Mouse (Mus musculus) adrenal gland, adult 8-10 months (tissue): Measurements from ENCODE around the gene Gpatch1. TPM values are rescaled to one million over a fixed set of nuclear protein-coding genes. Genes with fewer than 3 reads are reported as not detected.
"Not testable (repeated sequence)": the region's sequence is repeated elsewhere in the genome, so short reads cannot be mapped to it uniquely, and the experiment has no call there.

Experiments used
- DNase-seq: peaks from one replicate; pipeline ENCODE4 v3.0.0; 2022
- total RNA-seq, 4 experiments: library from RNA; stranded (reverse); gene quantifications; 2 replicates each; pipeline ENCODE4 v1.2.4; 2022

Gene Gpatch1
- total RNA-seq, 4 experiments from 2014 or later = 17.8 to 22.9 (median 18.9) TPM

DNA sequence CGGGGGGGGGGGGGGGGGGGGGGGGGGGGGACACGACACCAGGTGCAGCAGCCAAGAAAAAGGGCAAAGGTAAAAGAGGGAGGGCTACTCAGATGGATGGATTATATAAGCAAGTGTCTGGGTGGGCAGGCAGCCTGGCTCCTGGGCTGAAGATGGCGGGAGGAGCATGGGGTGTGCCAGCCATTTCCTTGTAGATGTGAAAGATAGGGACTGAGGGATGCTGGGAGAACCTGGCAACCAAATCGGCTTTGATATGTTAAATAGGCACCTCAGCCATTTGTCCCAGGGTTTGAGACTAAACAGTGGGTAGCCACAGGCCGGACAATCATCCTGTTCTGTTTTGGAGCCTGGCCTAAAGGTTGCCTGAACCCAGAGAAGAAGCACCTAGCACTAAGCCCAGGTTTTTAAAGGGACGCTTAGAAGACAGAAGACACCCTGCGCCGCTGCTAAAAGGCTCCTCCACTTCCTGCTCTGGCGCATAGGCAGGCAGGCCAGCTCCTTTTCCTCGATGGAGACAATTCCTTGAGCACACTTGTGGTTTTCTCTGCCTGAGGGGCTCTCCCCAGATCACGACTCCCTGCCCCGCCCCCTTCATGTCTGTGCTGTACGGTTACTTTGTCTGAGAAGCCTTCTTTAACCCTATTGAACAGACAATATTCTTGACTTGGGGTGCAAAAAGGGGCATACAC lies 4.6 kb upstream of the Gpatch1 start:
- no peak for DNase-seq

DNA sequence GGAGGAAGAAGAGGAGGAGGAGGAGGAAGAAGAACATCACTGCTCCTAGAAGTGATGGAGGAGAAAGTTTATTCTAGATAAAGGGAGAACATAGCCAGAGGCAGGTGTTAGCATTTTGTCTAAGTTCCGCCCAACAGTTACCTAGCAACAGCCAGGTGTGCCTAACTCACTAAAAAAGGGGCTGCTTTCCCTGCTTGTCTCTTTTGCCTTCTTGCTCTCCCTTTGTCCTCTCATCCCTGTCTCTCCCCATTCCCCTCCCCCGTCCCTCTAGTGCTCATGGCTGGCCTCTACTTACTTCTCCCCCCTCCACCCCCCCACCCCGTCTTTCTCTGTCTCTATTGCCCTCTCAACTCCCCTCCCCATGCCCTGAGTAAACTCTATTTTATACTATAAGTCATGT lies 3.9 kb upstream of the Gpatch1 start:
- DNase-seq = no peak

DNA sequence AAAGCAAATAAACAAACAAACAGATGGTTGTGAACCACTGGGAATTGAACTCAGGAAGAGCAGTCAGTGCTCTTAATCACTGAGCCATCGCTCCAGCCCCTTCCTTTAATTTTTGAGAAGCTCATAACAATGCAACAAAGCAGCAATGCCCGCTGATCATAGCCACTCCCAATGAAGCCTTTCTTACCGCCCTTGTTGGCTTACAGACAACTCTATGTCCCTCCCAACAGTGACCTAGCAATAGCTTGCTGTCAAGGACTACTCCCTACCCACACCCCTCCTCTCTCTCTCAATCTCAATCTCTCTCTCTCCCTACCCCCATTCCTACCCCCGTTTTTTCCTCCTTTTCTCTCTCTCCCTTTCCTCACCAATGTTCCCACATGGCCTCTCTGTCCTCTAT lies 1.5 kb upstream of the Gpatch1 start:
- DNase-seq = peak; percentile 42

DNA sequence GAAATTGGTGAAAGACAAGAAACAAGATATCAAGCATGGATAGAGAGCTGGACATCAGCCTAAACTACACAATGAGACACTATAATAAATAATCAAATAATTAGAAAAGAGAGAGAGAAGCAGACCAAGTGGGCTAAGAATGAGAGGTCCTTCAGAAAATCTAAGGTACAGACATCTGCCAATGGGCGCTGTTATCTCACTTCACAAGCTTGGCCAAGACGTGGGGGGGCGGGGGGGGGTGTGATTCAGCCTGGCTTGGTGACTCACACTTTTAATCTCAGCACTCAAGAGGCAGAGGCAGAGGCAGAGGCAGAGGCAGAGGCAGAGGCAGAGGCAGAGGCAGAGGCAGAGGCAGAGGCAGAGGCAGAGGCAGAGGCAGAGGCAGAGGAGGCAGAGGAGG lies 981 bp upstream of the Gpatch1 start:
- not testable (repeated sequence) for DNase-seq

DNA sequence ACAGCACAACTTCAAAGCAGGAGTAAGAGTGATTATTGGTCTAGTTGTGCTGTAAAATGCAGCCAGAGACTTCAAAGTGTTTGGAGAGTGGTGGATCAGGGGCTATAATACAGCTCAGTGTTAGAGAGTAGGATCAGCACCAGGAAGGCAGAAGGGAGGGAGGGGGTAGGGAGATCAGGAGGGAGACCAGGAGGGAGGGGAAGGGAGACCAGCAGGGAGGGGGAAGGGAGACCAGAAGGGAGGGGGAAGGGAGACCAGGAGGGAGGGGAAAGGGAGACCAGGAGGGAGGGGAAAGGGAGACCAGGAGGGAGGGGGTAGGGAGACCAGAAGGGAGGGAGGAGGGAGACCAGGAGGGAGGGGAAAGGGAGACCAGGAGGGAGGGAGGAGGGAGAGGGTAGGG lies 4.1 kb downstream of the Gpatch1 start:
- DNase-seq = no peak

DNA sequence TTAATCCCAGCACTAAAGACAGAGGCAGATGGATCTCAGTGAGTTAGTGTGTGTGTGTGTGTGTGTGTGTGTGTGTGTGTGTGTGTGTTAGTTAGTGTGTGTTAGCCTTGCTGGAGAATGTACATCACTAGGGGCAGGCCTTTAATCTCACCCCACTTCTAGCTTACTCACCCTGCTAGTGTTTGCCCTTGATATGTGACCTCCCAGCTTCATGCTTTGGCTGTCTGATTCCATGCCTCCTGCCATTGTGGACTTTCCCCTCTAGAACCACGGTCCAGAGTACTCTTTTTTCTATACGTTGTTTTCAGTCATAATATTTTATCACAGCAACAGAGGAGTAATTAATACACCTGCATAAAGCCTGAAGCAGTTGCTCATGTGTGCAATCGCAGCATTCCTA lies 7.0 kb downstream of the Gpatch1 start:
- no peak for DNase-seq

DNA sequence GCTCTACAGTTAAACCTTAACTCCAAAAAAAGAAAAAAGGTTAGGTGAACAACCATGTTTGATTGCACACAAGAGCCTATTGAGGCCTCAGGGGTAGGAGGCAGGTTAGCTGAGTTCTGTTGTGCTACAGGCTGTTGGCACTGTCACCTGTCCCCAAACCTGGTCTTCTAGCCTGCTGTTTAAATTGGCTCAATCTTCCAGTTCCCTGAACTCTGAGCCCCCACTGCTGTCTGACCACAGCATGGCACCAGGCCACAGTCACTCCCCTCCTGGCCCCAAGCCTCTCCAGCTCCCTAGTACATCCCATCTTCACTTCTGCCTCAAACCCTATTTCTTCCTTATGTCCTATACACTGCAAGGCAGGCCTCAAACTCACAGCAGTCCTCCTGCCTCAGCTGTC lies 17.4 kb downstream of the Gpatch1 start:
- DNase-seq = no peak

DNA sequence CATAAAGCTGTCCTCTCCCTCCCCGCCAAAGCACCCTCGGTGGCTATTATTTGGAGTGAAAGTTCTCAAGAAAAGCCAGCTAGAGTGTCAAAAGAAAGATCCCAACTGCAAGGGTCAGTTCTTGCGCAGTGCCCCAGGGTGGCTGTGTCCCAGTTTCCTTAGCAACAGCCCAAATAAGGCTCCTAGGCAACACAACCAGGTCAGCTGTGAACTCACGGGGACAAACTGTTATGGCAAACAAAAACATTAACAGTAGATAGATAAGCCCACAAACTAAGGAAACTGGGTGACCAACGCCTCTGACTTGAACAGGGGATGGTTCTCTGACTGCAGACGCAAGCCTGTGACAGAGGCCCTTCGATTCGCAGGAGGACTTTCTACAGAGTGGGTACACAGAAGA lies 18.6 kb downstream of the Gpatch1 start:
- DNase-seq = no peak

DNA sequence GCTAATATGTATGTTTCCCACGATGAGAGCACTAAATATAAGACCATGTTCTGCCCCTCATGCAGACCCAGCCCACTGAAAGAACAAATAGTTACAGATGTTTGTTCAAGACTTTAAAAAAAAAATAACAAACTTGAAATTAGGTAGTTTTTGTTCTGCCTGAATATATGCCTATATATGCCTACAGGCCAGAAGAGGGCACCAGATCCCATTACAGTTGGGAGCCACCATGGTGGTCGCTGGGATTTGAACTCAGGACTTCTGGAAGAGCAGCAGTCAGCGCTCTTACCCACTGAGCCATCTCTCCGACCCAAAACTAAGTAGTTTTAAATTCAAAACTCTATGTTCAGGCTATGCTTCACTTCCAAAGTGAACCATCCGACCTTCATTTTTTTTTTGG lies 20.4 kb downstream of the Gpatch1 start:
- no peak for DNase-seq

DNA sequence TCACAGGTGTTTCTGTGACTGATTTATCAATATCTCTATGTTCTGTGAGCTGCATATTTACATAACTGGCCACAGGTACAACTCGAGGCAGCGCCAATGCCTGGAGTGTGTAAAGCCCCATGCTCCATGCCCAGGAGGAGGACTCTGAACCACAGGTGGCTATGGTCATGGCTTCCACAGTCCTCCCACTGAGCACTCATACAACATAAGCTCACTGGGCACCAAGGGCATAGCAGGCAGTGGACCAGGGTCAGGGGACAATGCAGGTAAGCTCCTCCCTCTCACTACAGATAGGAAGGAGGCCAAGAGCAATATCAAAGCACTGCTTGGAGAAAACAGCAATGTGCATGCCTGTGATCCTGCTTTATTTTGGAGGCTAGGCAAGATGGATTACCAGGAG lies 22.6 kb downstream of the Gpatch1 start:
- no peak for DNase-seq

DNA sequence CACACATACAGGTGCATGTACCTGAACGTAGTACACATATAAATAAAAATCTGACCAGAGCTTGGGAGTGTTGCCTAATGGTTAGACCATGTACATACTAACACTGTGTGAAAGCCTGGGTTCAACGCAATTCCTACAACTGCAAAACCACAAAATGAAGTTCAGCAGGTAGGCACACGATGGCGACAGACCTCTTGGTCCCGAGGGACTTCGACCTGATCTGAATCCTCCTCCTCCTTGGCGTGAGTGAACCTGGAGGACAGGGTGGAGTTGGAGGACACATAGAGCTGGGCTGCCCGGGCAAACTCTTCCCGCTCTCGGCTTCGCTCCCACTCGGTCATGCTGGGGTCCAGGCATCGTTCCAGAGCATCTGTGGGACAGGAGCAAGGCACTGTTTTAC lies 24.8 kb downstream of the Gpatch1 start:
- DNase-seq = no peak

DNA sequence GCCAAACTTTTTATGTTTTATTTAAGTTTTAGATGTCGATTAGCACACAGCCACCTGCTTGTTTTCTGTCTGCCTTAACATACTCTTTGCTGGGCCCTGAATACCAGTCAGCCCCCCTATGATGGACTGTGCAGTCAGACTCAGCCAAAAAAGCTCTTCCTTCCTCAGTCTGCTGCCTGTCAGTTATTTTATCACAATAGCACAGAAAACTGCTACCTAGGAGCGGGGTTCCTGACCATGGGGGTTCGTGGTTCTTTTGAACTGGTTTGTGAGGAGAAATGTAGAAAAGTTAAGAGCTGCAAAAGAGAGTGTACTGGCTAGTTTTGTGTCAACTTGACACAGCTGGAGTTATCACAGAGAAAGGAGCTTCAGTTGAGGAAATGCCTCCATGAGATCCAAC lies 39.3 kb downstream of the Gpatch1 start:
- DNase-seq = no peak

DNA sequence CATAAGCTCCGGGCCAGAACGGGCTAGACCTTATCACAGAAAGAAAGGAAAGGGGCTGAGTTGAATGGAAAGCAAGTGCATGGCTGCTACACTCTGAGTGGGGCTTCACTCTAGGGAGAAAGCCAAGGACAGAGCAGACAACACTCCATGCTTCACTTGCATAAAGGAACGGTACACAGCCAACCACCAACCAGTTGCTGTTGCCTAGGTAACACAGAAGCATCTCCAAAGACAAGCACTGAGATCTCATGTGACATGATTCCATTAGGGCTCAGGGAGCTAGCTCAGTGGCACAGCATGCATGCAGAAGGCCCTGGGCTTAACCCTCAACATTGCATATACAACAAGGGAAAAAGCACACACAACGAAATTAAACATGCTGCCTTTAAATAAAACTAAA lies 40.8 kb downstream of the Gpatch1 start:
- DNase-seq = no peak

DNA sequence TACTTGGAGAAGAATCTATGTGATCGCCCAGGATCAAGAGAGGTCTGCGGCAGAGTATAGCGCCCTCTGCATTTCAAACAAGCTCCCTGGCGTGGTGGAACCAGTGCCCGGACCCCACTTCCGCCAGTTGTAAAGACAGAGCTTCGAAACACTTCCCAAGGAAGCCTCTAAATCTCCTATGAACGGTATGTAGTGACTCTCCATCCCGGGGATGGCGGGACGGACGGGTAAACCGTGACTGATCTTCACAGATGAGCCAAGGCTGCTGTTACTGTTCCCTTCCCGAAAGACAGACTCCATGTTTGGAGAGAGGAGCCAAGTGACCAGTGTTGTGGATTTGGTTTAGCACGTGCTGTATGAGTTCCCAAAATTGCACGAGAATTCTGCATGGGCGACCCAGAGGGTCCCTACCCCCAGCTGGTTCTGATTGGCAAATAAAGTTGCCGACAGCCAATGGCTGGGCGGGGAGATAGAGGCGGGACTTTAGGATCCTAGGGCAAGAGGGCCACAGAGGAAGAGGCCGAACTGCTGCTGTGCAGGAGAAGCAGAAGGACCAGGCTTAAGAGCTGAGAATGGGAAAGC lies 48.7 kb downstream of the Gpatch1 start:
- peak; percentile 24 for DNase-seq

DNA sequence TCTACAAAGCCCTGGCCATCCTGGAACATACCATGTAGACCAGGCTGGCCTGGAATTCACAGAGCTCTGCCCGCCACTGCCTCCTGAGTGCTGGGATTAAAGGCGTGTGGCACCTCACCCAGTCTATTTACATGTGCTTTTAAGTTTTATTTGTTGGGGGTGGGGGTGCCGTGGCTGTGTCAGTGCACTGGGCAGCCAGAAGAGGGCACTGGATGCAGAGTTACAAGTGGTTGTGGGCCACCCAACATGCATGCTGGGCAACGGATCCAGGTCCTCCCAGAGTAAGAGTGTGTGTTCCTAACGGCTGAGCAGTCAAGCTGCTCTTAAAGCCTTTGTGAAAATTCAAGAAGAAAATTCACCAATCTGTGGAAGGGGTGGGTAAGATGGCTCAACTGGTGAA lies 50.4 kb downstream of the Gpatch1 start:
- DNase-seq = no peak

DNA sequence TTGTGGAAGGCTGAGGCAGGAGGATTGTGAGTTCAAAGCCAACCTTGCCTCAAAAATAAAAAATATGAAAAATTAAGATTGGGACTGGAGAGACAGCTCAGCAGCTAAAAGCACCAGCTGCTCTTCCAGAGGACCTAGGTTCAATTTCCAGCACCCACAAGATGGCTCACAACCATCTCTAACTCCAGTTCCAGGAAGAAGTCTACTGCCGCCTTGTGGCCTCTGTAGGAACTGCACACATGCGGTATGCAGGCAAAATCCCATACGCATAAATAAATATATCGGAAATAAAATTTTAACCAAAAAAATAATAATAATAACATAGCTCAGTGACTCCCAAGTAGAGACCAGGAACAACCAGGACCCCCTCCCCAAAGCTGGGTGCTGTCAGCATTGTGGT lies 51.6 kb downstream of the Gpatch1 start:
- DNase-seq = no peak

DNA sequence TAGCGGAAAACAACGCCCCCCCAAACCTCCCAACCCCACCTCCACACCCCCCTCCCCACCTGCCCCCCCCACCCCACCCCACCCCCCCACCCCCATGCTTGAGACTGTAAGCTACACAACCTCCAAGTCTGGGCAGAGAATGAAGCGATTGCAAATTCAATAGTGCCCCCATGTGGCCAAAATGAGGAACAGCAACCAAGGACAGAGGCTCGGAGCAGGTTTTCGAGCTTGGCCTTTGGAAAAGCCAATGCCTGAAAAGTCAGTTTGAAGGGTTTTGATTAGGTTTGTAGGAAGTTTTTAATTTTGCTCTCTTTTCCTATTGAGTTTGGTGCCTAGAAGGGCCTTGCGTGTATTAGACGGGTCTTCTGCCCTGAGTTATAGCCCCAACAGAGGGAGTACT lies 53.5 kb downstream of the Gpatch1 start:
- DNase-seq = peak; percentile 39

DNA sequence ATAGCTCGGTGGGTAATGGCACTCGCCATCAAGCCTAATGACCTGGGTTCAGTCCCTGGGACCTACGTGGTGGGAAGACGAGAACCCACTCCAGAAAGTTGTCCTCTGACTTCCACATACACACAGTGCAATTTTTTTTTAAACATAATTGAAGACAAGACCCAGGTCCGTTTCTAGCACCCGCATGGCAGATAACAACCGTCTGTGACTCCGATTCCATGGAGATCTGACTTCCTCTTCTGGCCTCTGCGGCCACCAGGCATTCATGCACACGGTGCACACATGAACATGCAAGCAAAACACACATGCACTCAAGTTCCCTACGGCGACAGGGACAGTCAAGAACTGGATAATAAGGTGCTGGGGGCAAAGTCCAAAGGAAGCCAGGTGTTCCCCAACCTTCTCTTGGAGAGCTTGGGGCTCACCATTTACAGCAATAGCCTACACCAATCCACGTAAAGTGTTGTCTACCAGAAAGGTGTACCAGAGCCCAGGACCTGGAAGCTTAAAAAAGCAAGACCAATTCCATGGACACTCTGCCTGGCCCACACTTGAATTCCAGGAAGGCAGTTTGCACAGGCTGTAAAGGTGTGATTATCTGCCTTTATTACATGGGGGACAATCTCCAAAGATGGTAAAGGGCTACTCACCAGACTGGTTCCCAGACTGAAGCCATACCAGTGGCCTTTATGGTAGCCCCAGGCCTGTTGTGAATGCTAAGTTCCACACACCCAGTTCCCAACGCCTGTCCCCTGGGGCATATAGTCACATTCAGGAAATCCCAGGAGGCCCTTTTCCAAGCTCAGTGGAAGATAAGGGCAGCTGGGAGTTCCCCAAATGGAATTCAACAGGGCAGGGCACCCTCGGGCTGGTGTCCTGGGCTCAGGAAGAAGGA lies 54.4 kb downstream of the Gpatch1 start:
- no peak for DNase-seq

DNA sequence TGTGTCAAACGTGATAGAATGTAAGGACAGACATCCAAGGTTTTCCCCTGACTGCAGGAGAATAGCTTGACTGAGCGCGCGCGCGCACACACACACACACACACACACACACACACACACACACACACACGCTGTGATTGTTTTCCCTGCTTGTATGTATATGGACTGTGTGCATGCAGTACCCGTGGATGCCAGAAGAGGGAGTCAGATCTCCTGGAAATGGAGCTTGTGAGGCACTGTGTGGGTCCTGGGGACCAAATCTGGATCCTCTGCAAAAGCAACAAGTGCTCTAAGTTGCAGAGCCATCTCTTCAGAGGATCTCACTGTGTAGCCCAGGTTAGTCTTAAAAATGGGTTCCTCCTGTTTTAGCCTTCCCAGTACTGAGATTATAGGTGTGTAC lies 58.9 kb downstream of the Gpatch1 start:
- DNase-seq = no peak

DNA sequence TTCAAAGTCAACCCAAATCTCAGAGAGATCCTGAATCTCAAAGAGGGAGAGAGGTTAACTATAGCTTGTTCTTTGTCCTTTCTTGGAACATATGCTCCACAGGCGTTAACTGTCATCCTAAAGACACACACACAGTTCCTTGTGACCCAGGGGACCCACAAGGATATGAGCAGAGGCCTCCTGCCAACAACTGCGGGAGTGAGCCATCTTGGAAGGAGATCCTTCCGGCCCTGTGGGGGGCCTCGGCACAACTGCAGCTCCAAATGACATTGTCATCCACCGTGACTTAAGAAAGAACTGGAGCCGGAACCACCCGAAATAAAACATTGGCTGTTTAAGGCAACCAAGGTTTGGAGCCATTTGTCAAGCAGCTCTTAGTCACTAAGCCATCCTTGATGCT lies 59.9 kb downstream of the Gpatch1 start:
- DNase-seq = no peak

DNA sequence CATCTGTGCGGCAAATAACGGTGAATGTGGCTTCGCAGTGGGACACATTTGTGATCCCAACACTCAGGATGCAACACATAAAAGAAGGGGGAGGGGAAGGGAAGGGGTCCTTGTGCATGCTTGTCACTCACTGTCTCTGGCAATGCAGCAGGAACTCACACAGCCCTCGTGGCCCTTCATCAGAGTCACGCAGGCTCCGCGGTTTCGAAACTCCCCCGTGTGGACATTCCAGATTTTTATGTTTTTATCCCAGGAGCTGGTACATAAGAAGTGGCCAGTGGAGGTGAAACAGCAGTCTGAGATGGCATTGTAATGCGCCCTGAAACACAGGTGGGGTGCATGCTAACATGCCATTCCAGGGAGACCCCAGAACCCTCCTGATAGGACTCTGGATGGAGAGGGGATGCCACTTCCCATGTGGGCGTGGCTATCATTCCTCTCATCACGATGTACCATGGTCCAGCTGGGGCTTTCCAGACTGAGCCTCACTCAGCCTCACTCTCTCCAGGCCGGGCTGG lies 66.1 kb downstream of the Gpatch1 start:
- DNase-seq = no peak

DNA sequence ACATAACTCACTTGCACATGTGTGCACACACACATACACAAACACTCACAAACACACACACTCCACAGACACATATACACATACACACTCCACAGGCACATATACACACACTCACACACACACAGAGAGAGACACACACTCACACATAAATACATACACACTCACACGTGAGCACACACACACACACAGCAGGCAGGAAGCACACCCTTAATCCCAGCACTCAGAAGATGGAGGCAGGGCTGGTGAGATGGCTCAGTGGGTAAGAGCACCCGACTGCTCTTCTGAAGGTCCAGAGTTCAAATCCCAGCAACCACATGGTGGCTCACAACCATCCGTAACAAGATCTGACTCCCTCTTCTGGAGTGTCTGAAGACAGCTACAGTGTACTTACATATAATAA lies 80.3 kb downstream of the Gpatch1 start:
- DNase-seq = not testable (repeated sequence)

DNA sequence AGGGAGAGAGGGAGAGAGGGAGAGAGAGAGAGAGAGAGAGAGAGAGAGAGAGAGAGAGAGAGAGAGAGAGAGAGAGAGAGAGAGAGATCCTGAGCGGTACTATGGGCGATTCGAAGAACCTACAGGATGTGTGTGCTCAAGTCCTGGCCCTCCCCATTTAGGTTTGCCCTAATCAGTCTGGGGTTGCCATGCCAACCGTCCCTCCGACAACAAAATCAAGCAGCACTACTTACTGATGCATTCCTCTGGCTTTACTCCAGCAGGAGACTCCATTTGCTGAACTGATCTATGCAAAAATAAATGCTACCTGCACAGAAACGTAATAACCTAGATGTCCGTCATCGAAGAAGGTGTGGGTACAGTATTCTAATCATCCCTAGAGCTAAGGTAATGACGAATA lies 82.9 kb downstream of the Gpatch1 start:
- peak; percentile 71 for DNase-seq
